Comparison of ENCODE assay signal across 8 mouse cellular contexts in genomic region chr12:111816967-111817366, GRCm38 (mm10). TPM values are rescaled to one million over a fixed set of nuclear protein-coding genes. Genes with fewer than 3 reads are reported as not detected.
A peak's percentile ranks its signal among the peaks of the same experiment; 100 is the strongest.
DNase-seq lines count a peak whose midpoint lies in the region; ATAC-seq and TF ChIP-seq lines count a peak whose summit lies in the region.
"Had no signal": no experiment of that assay in that cellular context is flagged by ENCODE, and none has a peak within 500 bp of the region (broad histone marks: within the 10 kb centered on the region; RNA-seq: fewer than 3 reads in every experiment).

No protein-coding gene starts in this region.

- H3K4me1 ChIP-seq in lung, embryonic 14.5 days (ENCODE audit: insufficient read depth) = peaks cover 24% of the 10 kb centered on the region
- peaks cover 66% of the 10 kb centered on the region for H3K4me1 ChIP-seq in embryonic facial prominence, embryonic 15.5 days
- peaks cover 51% of the 10 kb centered on the region for H3K4me1 ChIP-seq in kidney, embryonic 16.5 days (ENCODE audit: insufficient read depth, low read length)
- H3K4me1 ChIP-seq in neural tube, embryonic 15.5 days = peaks cover 43% of the 10 kb centered on the region

- no peak overlapping the region for H3K27ac ChIP-seq in lung, embryonic 14.5 days (ENCODE audit: low read depth)
- 0 out of 2 replicates have a peak overlapping the region, but pooled peaks have one; percentile 48 for H3K27ac ChIP-seq in embryonic facial prominence, embryonic 15.5 days (replicated peaks)
- H3K27ac ChIP-seq in kidney, embryonic 16.5 days (ENCODE audit: low read length) = peak overlapping the region; percentile 51
- no peak overlapping the region for H3K27ac ChIP-seq in neural tube, embryonic 15.5 days (replicated peaks)
- H3K27ac ChIP-seq: midbrain, embryonic 12.5 days had no signal

- intact Hi-C loops in gastrocnemius, postnatal 36 days (cut with DNase I) = no loop called here

- peak overlapping the region; percentile 5; the same call in 1 of the 2 replicates for H3K9ac ChIP-seq in lung, embryonic 14.5 days
- no peak overlapping the region for H3K9ac ChIP-seq in embryonic facial prominence, embryonic 15.5 days
- H3K9ac ChIP-seq in kidney, embryonic 16.5 days (replicated peaks; ENCODE audit: low read length) = peak overlapping the region; percentile 48
- H3K9ac ChIP-seq in neural tube, embryonic 15.5 days (replicated peaks) = no peak overlapping the region
- H3K9ac ChIP-seq: midbrain, embryonic 12.5 days had no signal

- TF ChIP-seq CTCF in lung, embryonic 14.5 days (IDR thresholded peaks at IDR 0.05; ENCODE audit: low read depth) = no peak

- H3K4me3 ChIP-seq in lung, embryonic 14.5 days (ENCODE audit: low read depth, low read length) = no peak overlapping the region
- H3K4me3 ChIP-seq in embryonic facial prominence, embryonic 15.5 days (replicated peaks) = no peak overlapping the region
- peak overlapping the region; percentile 19; the same call in 1 of the 2 replicates for H3K4me3 ChIP-seq in kidney, embryonic 16.5 days (ENCODE audit: low read length)
- H3K4me3 ChIP-seq in neural tube, embryonic 15.5 days (replicated peaks) = no peak overlapping the region
- H3K4me3 ChIP-seq: midbrain, embryonic 12.5 days had no signal

- H3K9me3 ChIP-seq in lung, embryonic 14.5 days (ENCODE audit: low read depth, low read length) = no peaks in the 10 kb centered on the region
- no peaks in the 10 kb centered on the region for H3K9me3 ChIP-seq in embryonic facial prominence, embryonic 15.5 days (replicated peaks)
- no peaks in the 10 kb centered on the region for H3K9me3 ChIP-seq in kidney, embryonic 16.5 days (ENCODE audit: low read length)
- H3K9me3 ChIP-seq in neural tube, embryonic 15.5 days (replicated peaks) = no peaks in the 10 kb centered on the region
- H3K9me3 ChIP-seq: midbrain, embryonic 12.5 days had no signal

- H3K4me2 ChIP-seq in lung, embryonic 14.5 days = peak overlapping the region; percentile 73
- peak overlapping the region; percentile 68 for H3K4me2 ChIP-seq in embryonic facial prominence, embryonic 15.5 days (replicated peaks)
- peak overlapping the region; percentile 82 for H3K4me2 ChIP-seq in kidney, embryonic 16.5 days (replicated peaks; ENCODE audit: low read depth, low read length)
- H3K4me2 ChIP-seq in neural tube, embryonic 15.5 days = peak overlapping the region; percentile 95; the same call in 1 of the 2 replicates

- peaks cover 6% of the 10 kb centered on the region for H3K36me3 ChIP-seq in lung, embryonic 14.5 days (ENCODE audit: insufficient read depth)
- peaks cover 5% of the 10 kb centered on the region; the same call in 1 of the 2 replicates for H3K36me3 ChIP-seq in embryonic facial prominence, embryonic 15.5 days
- H3K36me3 ChIP-seq in kidney, embryonic 16.5 days (ENCODE audit: insufficient read depth, low read length) = peaks cover 3% of the 10 kb centered on the region; the same call in 1 of the 2 replicates
- no peaks in the 10 kb centered on the region for H3K36me3 ChIP-seq in neural tube, embryonic 15.5 days
- H3K36me3 ChIP-seq: midbrain, embryonic 12.5 days had no signal

- ATAC-seq in lung, embryonic 14.5 days (ENCODE audit: insufficient read depth) = no peak
- ATAC-seq in embryonic facial prominence, embryonic 15.5 days (ENCODE audit: insufficient number of reproducible peaks, low FRiP score, low TSS enrichment, low read depth) = no peak
- ATAC-seq in kidney, embryonic 16.5 days (ENCODE audit: low FRiP score, low TSS enrichment) = no peak
- no peak for ATAC-seq in neural tube, embryonic 15.5 days (ENCODE audit: low FRiP score)

- DNase-seq in lung, embryonic 14.5 days = peak; percentile 15
- no peak for DNase-seq in lung, postnatal 14 days
- DNase-seq in gastrocnemius, postnatal 36 days = no peak
- DNase-seq in Muller cell, postnatal 12 days (ENCODE audit: inconsistent ontology term) = no peak

- H3K27me3 ChIP-seq in lung, embryonic 14.5 days (ENCODE audit: insufficient read depth, low read length) = no peaks in the 10 kb centered on the region
- no peaks in the 10 kb centered on the region for H3K27me3 ChIP-seq in embryonic facial prominence, embryonic 15.5 days
- H3K27me3 ChIP-seq in kidney, embryonic 16.5 days (ENCODE audit: insufficient read depth, low read length) = no peaks in the 10 kb centered on the region
- no peaks in the 10 kb centered on the region for H3K27me3 ChIP-seq in neural tube, embryonic 15.5 days (replicated peaks)

- WGBS in lung, embryonic 14.5 days = 44% methylated on average over 9 of the region's 9 CpGs
- WGBS in embryonic facial prominence, embryonic 15.5 days = 68% methylated on average over 9 of the region's 9 CpGs
- WGBS in kidney, embryonic 16.5 days = 52% methylated on average over 9 of the region's 9 CpGs
- WGBS in neural tube, embryonic 15.5 days = 66% methylated on average over 9 of the region's 9 CpGs

RNA-seq across cellular contexts. Expression of gene Zfyve21, which starts 3.0 kb away (rescaled TPM):
- polyA plus RNA-seq in lung, embryonic 14.5 days (2014; fragmentation: Nextera tagmentation; extraction: Ambion mirVana) = 111 and 112 TPM in 2 replicates
- 120 and 121 TPM in 2 replicates for polyA plus RNA-seq in embryonic facial prominence, embryonic 15.5 days (2015; fragmentation: Nextera tagmentation; extraction: Ambion mirVana)
- 133 and 159 TPM in 2 replicates for polyA plus RNA-seq in kidney, embryonic 16.5 days (2015; fragmentation: Nextera tagmentation; extraction: Ambion mirVana)
- 39.8 and 64.0 TPM in 2 replicates for polyA plus RNA-seq in neural tube, embryonic 15.5 days (2015; fragmentation: Nextera tagmentation; extraction: Ambion mirVana)
- 10 to 100 TPM; 10.4 to 16.2 TPM for total RNA-seq in gastrocnemius, postnatal 36 days (2021)

RNA-seq across cellular contexts. Expression of gene Xrcc3, which starts 3.3 kb away (rescaled TPM):
- 15.7 and 16.9 TPM in 2 replicates for polyA plus RNA-seq in lung, embryonic 14.5 days (2014; fragmentation: Nextera tagmentation; extraction: Ambion mirVana)
- 9.4 and 13.5 TPM in 2 replicates for polyA plus RNA-seq in embryonic facial prominence, embryonic 15.5 days (2015; fragmentation: Nextera tagmentation; extraction: Ambion mirVana)
- polyA plus RNA-seq in kidney, embryonic 16.5 days (2015; fragmentation: Nextera tagmentation; extraction: Ambion mirVana) = 12.4 and 16.1 TPM in 2 replicates
- 2.5 and 4.6 TPM in 2 replicates for polyA plus RNA-seq in neural tube, embryonic 15.5 days (2015; fragmentation: Nextera tagmentation; extraction: Ambion mirVana)
- total RNA-seq in gastrocnemius, postnatal 36 days (2021) = under 1 TPM; 0.43 to 0.47 TPM

RNA-seq across cellular contexts. Expression of gene Klc1, which starts 58.3 kb away (rescaled TPM):
- polyA plus RNA-seq in lung, embryonic 14.5 days (2014; fragmentation: Nextera tagmentation; extraction: Ambion mirVana) = 90.5 and 96.7 TPM in 2 replicates
- 124 and 126 TPM in 2 replicates for polyA plus RNA-seq in embryonic facial prominence, embryonic 15.5 days (2015; fragmentation: Nextera tagmentation; extraction: Ambion mirVana)
- polyA plus RNA-seq in kidney, embryonic 16.5 days (2015; fragmentation: Nextera tagmentation; extraction: Ambion mirVana) = 98.5 and 101 TPM in 2 replicates
- 504 and 568 TPM in 2 replicates for polyA plus RNA-seq in neural tube, embryonic 15.5 days (2015; fragmentation: Nextera tagmentation; extraction: Ambion mirVana)
- 10 to 100 TPM; 55.2 to 59.3 TPM for total RNA-seq in gastrocnemius, postnatal 36 days (2021)

Comparison
In these comparisons a context has a peak if more than half of its experiments do, and no peak if none do; other contexts are left out.
1. H3K27ac ChIP-seq: peak in embryonic facial prominence, embryonic 15.5 days (single experiment) and kidney, embryonic 16.5 days (single experiment); none in lung, embryonic 14.5 days (single experiment) and neural tube, embryonic 15.5 days (single experiment).
2. H3K9ac ChIP-seq: peak in lung, embryonic 14.5 days (single experiment) and kidney, embryonic 16.5 days (single experiment); none in embryonic facial prominence, embryonic 15.5 days (single experiment) and neural tube, embryonic 15.5 days (single experiment).
3. Peak in every context shown above with its lines, with median percentiles within 50 percentile points of each other: H3K4me2 ChIP-seq.